Mouse (Mus musculus): Measurements from ENCODE around the gene Srgap1.
A peak's percentile ranks its signal among the peaks of the same experiment; 100 is the strongest.

The Srgap1 gene

GRCm38 (mm10) chr10:121755822-121756221 lies 291.3 kb downstream of the Srgap1 start:
- DNase-seq = no peak

- DNase-seq = peak; percentile 36 to 71
These were observed 292.9 kb downstream of the Srgap1 start for GRCm38 (mm10) chr10:121754237-121754636.

GRCm38 (mm10) chr10:121750175-121750574 lies 296.9 kb downstream of the Srgap1 start:
- peak; percentile 68 to 74 for DNase-seq

GRCm38 (mm10) chr10:121742336-121742735 lies 304.8 kb downstream of the Srgap1 start:
- DNase-seq = no peak

- peak; percentile 91 to 92 for DNase-seq
These were observed 307.3 kb downstream of the Srgap1 start, which contains the start of gene BC048403 for GRCm38 (mm10) chr10:121739548-121740505. Gene BC048403, plus strand, starts transcription at chr10:121739937.

- no peak for DNase-seq
These were observed 309.9 kb downstream of the Srgap1 start for GRCm38 (mm10) chr10:121737256-121737655.

- no peak for DNase-seq
These were observed 314.6 kb downstream of the Srgap1 start for GRCm38 (mm10) chr10:121732542-121732941.

GRCm38 (mm10) chr10:121731048-121731725 lies 315.9 kb downstream of the Srgap1 start:
- no peak for DNase-seq

All from lung, postnatal 4 days (tissue).